Mouse (Mus musculus) liver, postnatal 0 days (tissue): ENCODE data around the gene Cdc42ep3. TPM values are rescaled to one million over a fixed set of nuclear protein-coding genes. Genes with fewer than 3 reads are reported as not detected.
A peak's percentile ranks its signal among the peaks of the same experiment; 100 is the strongest.

Experiments used
- ATAC-seq: fragments of 200-750 bp; cut with Nextera tagmentation; 2 replicates; pipeline ENCODE4 v1.8.0; 2017; ENCODE audit warnings: mild to moderate bottlenecking, moderate library complexity
- DNase-seq: peaks from one replicate; pipeline ENCODE4 v3.0.0-alpha.2; 2016
- H3K27ac ChIP-seq: fragments of 300-500 bp; sonication (generic); 2 replicates; pipeline ENCODE4 v1.5.1; 2014; ENCODE audit warnings: antibody characterized with exemption, moderate library complexity, mild to moderate bottlenecking, low read depth
- H3K27me3 ChIP-seq: fragments of 300-500 bp; sonication (generic); 2 replicates; pipeline ENCODE4 v1.6.1; 2014; ENCODE audit warnings: low read length, control low read depth, mixed read lengths; ENCODE audit not compliant: insufficient read depth
- H3K36me3 ChIP-seq: fragments of 300-500 bp; sonication (generic); replicated peaks from 2 replicates; pipeline ENCODE4 v1.6.1; 2014; ENCODE audit warnings: mild to moderate bottlenecking, control low read depth, low read length, moderate library complexity, mixed read lengths; ENCODE audit not compliant: insufficient read depth
- H3K4me1 ChIP-seq: fragments of 300-500 bp; sonication (generic); 2 replicates; pipeline ENCODE4 v1.6.1; 2014; ENCODE audit warnings: antibody characterized with exemption, mild to moderate bottlenecking, control low read depth; ENCODE audit not compliant: insufficient read depth
- H3K4me2 ChIP-seq: fragments of 300-500 bp; sonication (generic); 2 replicates; pipeline ENCODE4 v1.6.1; 2014; ENCODE audit warnings: low read depth, mild to moderate bottlenecking, low read length, moderate library complexity, mixed read lengths
- H3K4me3 ChIP-seq: fragments of 300-500 bp; sonication (generic); 2 replicates; pipeline ENCODE4 v1.5.1; 2014; ENCODE audit warnings: low read depth, low read length
- H3K9ac ChIP-seq: fragments of 300-500 bp; sonication (generic); replicated peaks from 2 replicates; pipeline ENCODE4 v1.6.1; 2014; ENCODE audit warnings: mild to moderate bottlenecking, moderate library complexity
- H3K9me3 ChIP-seq: fragments of 300-500 bp; sonication (generic); 2 replicates; pipeline ENCODE4 v1.6.1; 2016; ENCODE audit warnings: mild to moderate bottlenecking, control low read depth, low read length, mixed read lengths
- CTCF ChIP-seq: sonication (generic); IDR thresholded peaks from 2 replicates; pipeline ENCODE4 v1.5.1; 2016; ENCODE audit warnings: antibody characterized with exemption, low read depth
- EP300 ChIP-seq: IDR thresholded peaks from 2 replicates; pipeline ENCODE4 v1.6.1; 2016; ENCODE audit warnings: antibody characterized with exemption, low read depth, mild to moderate bottlenecking
- WGBS: fragments of 180-500 bp; shearing (Covaris S2); extraction: QIAGEN DNeasy Blood & Tissue Kit; methylation state at CpG from one replicate; pipeline ENCODE4 v1.1.7; 2014; ENCODE audit not compliant: insufficient replicate concordance; 5-methylcytosine and 5-hydroxymethylcytosine counted together
- polyA plus RNA-seq: library from polyadenylated mRNA; unstranded; fragments of >200 nt; fragmentation: Nextera tagmentation; extraction: Ambion mirVana; gene quantifications from 2 replicates; pipeline ENCODE4 v1.2.1, GENCODE M21; 2015

The Cdc42ep3 gene
- polyA plus RNA-seq, 1 experiment from 2014 or later: 32.7 TPM

- no peak overlapping the region for H3K4me3 ChIP-seq
- no peaks in the 10 kb centered on the region for H3K27me3 ChIP-seq
- ATAC-seq: no peak
- DNase-seq: no peak
- 71% methylated on average over 4 of the region's 4 CpGs for WGBS
- TF ChIP-seq EP300 (no peak), CTCF (no peak)
- H3K9me3 ChIP-seq: no peaks in the 10 kb centered on the region
- no peak overlapping the region for H3K4me2 ChIP-seq
- no peak overlapping the region for H3K9ac ChIP-seq
- H3K36me3 ChIP-seq: no peaks in the 10 kb centered on the region
- no peak overlapping the region for H3K27ac ChIP-seq
- no peaks in the 10 kb centered on the region for H3K4me1 ChIP-seq
These were observed 39.3 kb downstream of the Cdc42ep3 start for GRCm38 (mm10) chr17:79315415-79316094.

- ATAC-seq (no peak), DNase-seq (no peak)
- Histone ChIP-seq H3K27me3 (no peaks in the 10 kb centered on the region), H3K9me3 (no peaks in the 10 kb centered on the region), H3K4me1 (no peaks in the 10 kb centered on the region), H3K36me3 (no peaks in the 10 kb centered on the region), H3K9ac (no peak overlapping the region), H3K4me2 (no peak overlapping the region), H3K4me3 (no peak overlapping the region), H3K27ac (no peak overlapping the region)
- no peak for TF ChIP-seq EP300
- no peak for TF ChIP-seq CTCF
- 76% methylated on average over 1 of the region's 1 CpGs for WGBS
These were observed 44.4 kb downstream of the Cdc42ep3 start for GRCm38 (mm10) chr17:79310465-79310864.

DNA sequence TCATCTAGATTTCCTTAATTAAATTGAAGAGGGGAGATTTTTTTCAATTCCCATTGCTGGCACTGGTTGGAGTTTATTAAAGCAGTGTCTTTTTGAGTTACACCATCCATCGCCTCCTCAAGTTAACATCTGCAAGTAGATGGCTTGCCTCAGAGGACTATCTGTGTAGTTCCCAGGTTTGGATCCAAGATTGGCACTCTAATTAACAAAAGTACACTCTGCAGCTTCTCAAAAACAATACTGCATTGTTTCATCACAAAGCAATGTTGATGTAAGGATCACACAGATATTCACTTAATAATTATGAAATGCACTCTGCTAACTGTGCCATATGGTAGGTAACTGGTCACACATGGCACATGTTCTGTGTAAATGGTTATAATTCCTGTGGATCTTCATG lies 45.4 kb downstream of the Cdc42ep3 start:
- 78% methylated on average over 1 of the region's 1 CpGs for WGBS
- ATAC-seq: no peak
- Histone ChIP-seq H3K9ac (no peak overlapping the region), H3K27me3 (no peaks in the 10 kb centered on the region), H3K9me3 (no peaks in the 10 kb centered on the region), H3K36me3 (no peaks in the 10 kb centered on the region), H3K27ac (no peak overlapping the region), H3K4me2 (no peak overlapping the region), H3K4me3 (no peak overlapping the region), H3K4me1 (no peaks in the 10 kb centered on the region)
- DNase-seq: no peak
- TF ChIP-seq EP300: no peak
- no peak for TF ChIP-seq CTCF

DNA sequence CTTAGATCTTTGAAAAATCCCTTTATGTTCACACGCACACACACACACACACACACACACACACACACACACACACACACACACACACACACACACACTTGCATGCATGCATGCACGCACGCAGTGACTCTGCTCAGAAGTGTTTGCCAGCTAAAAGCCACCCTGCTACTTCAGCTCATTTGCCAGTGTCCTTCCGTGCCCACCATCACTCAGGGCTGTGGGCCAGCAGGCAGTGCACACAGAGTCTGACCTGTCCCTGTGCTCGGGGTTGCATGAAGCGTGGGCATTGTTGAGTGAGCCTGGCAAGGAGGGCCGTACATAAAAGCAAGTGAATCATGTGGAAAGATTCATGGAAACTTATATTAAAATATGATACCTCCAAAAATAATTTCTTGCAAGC lies 49.2 kb downstream of the Cdc42ep3 start:
- H3K4me1 ChIP-seq: no peaks in the 10 kb centered on the region
- DNase-seq (no peak), ATAC-seq (no peak)
- no peak overlapping the region for H3K4me3 ChIP-seq
- H3K27me3 ChIP-seq: no peaks in the 10 kb centered on the region
- H3K27ac ChIP-seq: no peak overlapping the region
- H3K9ac ChIP-seq: no peak overlapping the region
- TF ChIP-seq CTCF: no peak
- TF ChIP-seq EP300: no peak
- no peaks in the 10 kb centered on the region for H3K9me3 ChIP-seq
- no peak overlapping the region for H3K4me2 ChIP-seq
- 74% methylated on average over 7 of the region's 7 CpGs for WGBS
- H3K36me3 ChIP-seq: no peaks in the 10 kb centered on the region

GRCm38 (mm10) chr17:79303744-79304497 lies 51.0 kb downstream of the Cdc42ep3 start:
- Histone ChIP-seq H3K27me3 (no peaks in the 10 kb centered on the region), H3K9ac (no peak overlapping the region), H3K4me2 (no peak overlapping the region), H3K9me3 (no peaks in the 10 kb centered on the region), H3K27ac (peak overlapping the region; percentile 39; the same call in 1 of the 2 replicates), H3K36me3 (no peaks in the 10 kb centered on the region), H3K4me1 (no peaks in the 10 kb centered on the region), H3K4me3 (no peak overlapping the region)
- DNase-seq: peak; percentile 21
- no peak for TF ChIP-seq EP300
- ATAC-seq: peak; percentile 53
- 68% methylated on average over 17 of the region's 17 CpGs for WGBS

- no peaks in the 10 kb centered on the region for H3K27me3 ChIP-seq
- H3K4me1 ChIP-seq: no peaks in the 10 kb centered on the region
- TF ChIP-seq EP300 (no peak), CTCF (no peak)
- H3K9ac ChIP-seq: no peak overlapping the region
- no peaks in the 10 kb centered on the region for H3K36me3 ChIP-seq
- H3K4me3 ChIP-seq: no peak overlapping the region
- 58% methylated on average over 3 of the region's 3 CpGs for WGBS
- DNase-seq (no peak), ATAC-seq (peak; percentile 25; the same call in 1 of the 2 replicates)
- H3K9me3 ChIP-seq: no peaks in the 10 kb centered on the region
- no peak overlapping the region for H3K4me2 ChIP-seq
- H3K27ac ChIP-seq: 0 out of 2 replicates have a peak overlapping the region, but pooled peaks have one; percentile 39
These were observed 51.7 kb downstream of the Cdc42ep3 start for GRCm38 (mm10) chr17:79303238-79303637.
